Mouse (Mus musculus) midbrain, embryonic 15.5 days (tissue): ENCODE results near the gene Uba5. TPM values are rescaled to one million over a fixed set of nuclear protein-coding genes. Genes with fewer than 3 reads are reported as not detected.

ENCODE experiments used
- ATAC-seq: fragments of 200-750 bp; cut with Nextera tagmentation; replicated peaks from 2 replicates; pipeline ENCODE4 v1.8.0; 2017; ENCODE audit warnings: moderate TSS enrichment
- H3K27ac ChIP-seq: fragments of 300-500 bp; sonication (generic); 2 replicates; pipeline ENCODE4 v1.5.1; 2015; ENCODE audit warnings: mild to moderate bottlenecking, inconsistent platforms
- H3K27me3 ChIP-seq: fragments of 300-500 bp; sonication (generic); replicated peaks from 2 replicates; pipeline ENCODE4 v1.6.1; 2015; ENCODE audit warnings: inconsistent platforms
- H3K36me3 ChIP-seq: fragments of 300-500 bp; sonication (generic); replicated peaks from 2 replicates; pipeline ENCODE4 v1.6.1; 2015; ENCODE audit warnings: inconsistent platforms
- H3K4me1 ChIP-seq: fragments of 300-500 bp; sonication (generic); 2 replicates; pipeline ENCODE4 v1.6.1; 2015; ENCODE audit warnings: inconsistent platforms
- H3K4me2 ChIP-seq: fragments of 300-500 bp; sonication (generic); 2 replicates; pipeline ENCODE4 v1.6.1; 2015; ENCODE audit warnings: inconsistent platforms, mild to moderate bottlenecking, moderate library complexity
- H3K4me3 ChIP-seq: fragments of 300-500 bp; sonication (generic); 2 replicates; pipeline ENCODE4 v1.5.1; 2015; ENCODE audit warnings: mild to moderate bottlenecking, inconsistent platforms
- H3K9ac ChIP-seq: fragments of 300-500 bp; sonication (generic); 2 replicates; pipeline ENCODE4 v1.6.1; 2015; ENCODE audit warnings: mild to moderate bottlenecking, inconsistent platforms
- H3K9me3 ChIP-seq: fragments of 300-500 bp; sonication (generic); 2 replicates; pipeline ENCODE4 v1.6.1; 2016; ENCODE audit warnings: inconsistent platforms
- WGBS: fragments of 180-500 bp; shearing (Covaris S2); methylation state at CpG from one replicate; pipeline ENCODE4 v1.1.7; 2015; ENCODE audit warnings: mixed read lengths; 5-methylcytosine and 5-hydroxymethylcytosine counted together
- polyA plus RNA-seq: library from polyadenylated mRNA; unstranded; fragments of >200 nt; fragmentation: Nextera tagmentation; extraction: Ambion mirVana; gene quantifications from 2 replicates; pipeline ENCODE4 v1.2.1, GENCODE M21; 2015

The Uba5 gene
- polyA plus RNA-seq, 1 experiment from 2014 or later, result 69.6 TPM

- Histone ChIP-seq H3K27me3 (no peaks in the 10 kb centered on the region), H3K4me3 (no peak overlapping the region), H3K36me3 (no peaks in the 10 kb centered on the region), H3K9me3 (no peaks in the 10 kb centered on the region), H3K27ac (0 out of 2 replicates have a peak overlapping the region, but pooled peaks have one; percentile 34), H3K4me1 (no peaks in the 10 kb centered on the region), H3K9ac (no peak overlapping the region), H3K4me2 (no peak overlapping the region)
- ATAC-seq, result no peak
- 57% methylated on average over 8 of the region's 8 CpGs for WGBS
These were observed 25.6 kb upstream of the Uba5 start for GRCm38 (mm10) chr9:104088555-104088954.

- Histone ChIP-seq H3K9me3 (no peaks in the 10 kb centered on the region), H3K36me3 (no peaks in the 10 kb centered on the region), H3K4me2 (no peak overlapping the region), H3K4me1 (no peaks in the 10 kb centered on the region), H3K27ac (no peak overlapping the region), H3K9ac (no peak overlapping the region), H3K27me3 (no peaks in the 10 kb centered on the region), H3K4me3 (no peak overlapping the region)
- WGBS, result 79% methylated on average over 4 of the region's 4 CpGs
- ATAC-seq, result no peak
These were observed 22.9 kb upstream of the Uba5 start for GRCm38 (mm10) chr9:104085730-104086429.

DNA sequence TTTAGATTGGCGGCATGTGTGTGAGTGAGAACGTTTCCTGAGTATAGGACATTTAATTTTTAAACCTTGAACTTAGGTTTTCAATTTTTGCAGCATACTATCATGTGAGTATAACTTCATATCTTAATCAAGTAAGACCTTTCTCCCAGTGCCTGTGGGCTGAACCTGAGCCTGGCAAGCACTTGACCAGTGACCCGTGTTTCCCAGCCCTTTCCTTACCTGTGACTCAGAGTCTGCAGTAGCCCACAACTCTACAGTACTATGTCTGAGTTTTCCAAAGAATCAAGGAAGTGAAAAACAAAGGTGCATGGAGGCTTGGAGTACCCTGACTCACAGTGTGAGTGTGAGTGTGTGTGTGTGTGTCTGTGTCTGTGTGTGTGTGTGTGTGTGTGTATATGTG lies 17.1 kb upstream of the Uba5 start:
- WGBS, result 80% methylated on average over 3 of the region's 3 CpGs
- no peak overlapping the region for H3K27ac ChIP-seq
- H3K4me1 ChIP-seq, result no peaks in the 10 kb centered on the region
- no peak overlapping the region for H3K4me3 ChIP-seq
- H3K9ac ChIP-seq, result no peak overlapping the region
- H3K4me2 ChIP-seq, result no peak overlapping the region
- H3K27me3 ChIP-seq, result no peaks in the 10 kb centered on the region
- no peaks in the 10 kb centered on the region for H3K9me3 ChIP-seq
- H3K36me3 ChIP-seq, result no peaks in the 10 kb centered on the region
- no peak for ATAC-seq

DNA sequence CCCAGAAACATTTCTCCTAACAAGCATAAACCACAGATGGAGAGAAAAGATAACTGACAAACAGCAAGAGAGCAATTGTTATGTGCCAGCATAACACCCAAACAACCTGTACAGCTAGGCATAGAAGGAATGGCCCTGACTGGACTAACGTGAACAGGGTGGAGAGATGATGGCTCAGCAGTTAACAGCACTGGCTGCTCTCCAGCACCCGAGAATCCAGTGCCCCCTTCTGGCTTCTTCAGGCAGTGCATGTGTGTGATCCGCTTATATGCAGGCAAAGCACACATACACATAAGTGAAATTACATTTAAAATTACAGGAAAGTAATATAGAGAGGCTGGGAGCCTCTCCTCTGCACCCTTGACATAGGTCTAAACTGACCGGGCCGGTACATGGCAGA lies 16.4 kb upstream of the Uba5 start:
- Histone ChIP-seq H3K9ac (no peak overlapping the region), H3K4me1 (no peaks in the 10 kb centered on the region), H3K4me3 (no peak overlapping the region), H3K36me3 (no peaks in the 10 kb centered on the region), H3K9me3 (no peaks in the 10 kb centered on the region), H3K27me3 (no peaks in the 10 kb centered on the region), H3K4me2 (no peak overlapping the region), H3K27ac (no peak overlapping the region)
- 47% methylated on average over 5 of the region's 5 CpGs for WGBS
- no peak for ATAC-seq

DNA sequence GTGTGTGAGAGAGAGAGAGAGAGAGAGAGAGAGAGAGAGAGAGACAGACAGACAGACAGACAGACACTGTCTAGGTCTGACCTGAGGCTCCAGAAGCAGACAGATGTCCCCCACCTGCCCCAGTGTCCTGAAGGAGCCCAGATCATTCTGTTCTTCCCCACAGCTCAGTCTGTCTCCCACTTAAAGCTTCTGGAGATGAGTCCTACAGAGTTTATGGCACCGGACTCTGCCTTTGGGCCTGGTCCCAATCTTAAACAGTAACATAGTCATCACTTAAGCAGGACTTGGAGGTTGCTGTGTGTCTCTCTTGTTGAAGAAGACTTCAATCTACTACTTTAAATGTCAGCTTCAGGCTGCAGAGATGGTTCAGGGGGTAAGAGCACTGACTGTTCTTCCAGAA lies 15.8 kb upstream of the Uba5 start:
- Histone ChIP-seq H3K27ac (no peak overlapping the region), H3K4me1 (no peaks in the 10 kb centered on the region), H3K9me3 (no peaks in the 10 kb centered on the region), H3K4me3 (no peak overlapping the region), H3K36me3 (no peaks in the 10 kb centered on the region), H3K27me3 (no peaks in the 10 kb centered on the region), H3K9ac (no peak overlapping the region), H3K4me2 (no peak overlapping the region)
- 97% methylated on average over 1 of the region's 1 CpGs for WGBS
- no peak for ATAC-seq

GRCm38 (mm10) chr9:104075808-104076207 lies 12.9 kb upstream of the Uba5 start:
- WGBS, result 68% methylated on average over 2 of the region's 2 CpGs

GRCm38 (mm10) chr9:104070863-104071604 lies 8.1 kb upstream of the Uba5 start:
- H3K4me2 ChIP-seq, result no peak overlapping the region
- ATAC-seq, result no peak
- no peak overlapping the region for H3K4me3 ChIP-seq
- no peaks in the 10 kb centered on the region for H3K4me1 ChIP-seq
- no peaks in the 10 kb centered on the region for H3K9me3 ChIP-seq
- no peaks in the 10 kb centered on the region for H3K36me3 ChIP-seq
- WGBS, result 82% methylated on average over 8 of the region's 8 CpGs
- H3K27ac ChIP-seq, result no peak overlapping the region
- H3K27me3 ChIP-seq, result no peaks in the 10 kb centered on the region
- no peak overlapping the region for H3K9ac ChIP-seq

More at GRCm38 (mm10) chr9:104075808-104076207, 12.9 kb upstream of the Uba5 start:
- H3K27ac ChIP-seq, result no peak overlapping the region
- no peaks in the 10 kb centered on the region for H3K36me3 ChIP-seq
- no peak overlapping the region for H3K4me3 ChIP-seq
- no peaks in the 10 kb centered on the region for H3K27me3 ChIP-seq
- no peak overlapping the region for H3K4me2 ChIP-seq
- no peaks in the 10 kb centered on the region for H3K4me1 ChIP-seq
- H3K9me3 ChIP-seq, result no peaks in the 10 kb centered on the region
- no peak for ATAC-seq
- no peak overlapping the region for H3K9ac ChIP-seq

DNA sequence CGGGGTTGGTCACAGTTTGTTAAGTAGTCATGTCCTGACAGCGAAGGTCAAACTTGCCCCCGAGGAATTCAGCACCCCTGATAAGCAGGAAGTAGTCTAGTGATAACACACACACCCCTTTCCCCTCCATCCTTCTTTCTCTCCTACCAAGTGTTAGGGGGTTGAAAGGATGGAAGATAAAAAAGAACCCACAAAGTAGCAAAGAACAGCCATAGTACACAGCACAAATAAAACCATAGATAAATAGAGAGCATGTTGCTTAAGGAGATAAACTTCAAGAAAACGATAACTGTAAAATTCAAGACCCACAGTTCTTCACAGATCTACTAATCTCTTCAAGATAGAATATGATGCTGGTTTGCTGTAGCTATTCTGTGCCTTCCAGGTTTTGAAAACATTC lies 7.3 kb upstream of the Uba5 start:
- Histone ChIP-seq H3K9ac (no peak overlapping the region), H3K4me1 (no peaks in the 10 kb centered on the region), H3K9me3 (no peaks in the 10 kb centered on the region), H3K27ac (no peak overlapping the region), H3K27me3 (no peaks in the 10 kb centered on the region), H3K4me3 (no peak overlapping the region), H3K36me3 (no peaks in the 10 kb centered on the region), H3K4me2 (no peak overlapping the region)
- WGBS, result 91% methylated on average over 4 of the region's 4 CpGs
- ATAC-seq, result no peak

GRCm38 (mm10) chr9:104064571-104064970 lies 1.6 kb upstream of the Uba5 start:
- no peak for ATAC-seq
- no peak overlapping the region for H3K4me3 ChIP-seq
- H3K4me2 ChIP-seq, result no peak overlapping the region

DNA sequence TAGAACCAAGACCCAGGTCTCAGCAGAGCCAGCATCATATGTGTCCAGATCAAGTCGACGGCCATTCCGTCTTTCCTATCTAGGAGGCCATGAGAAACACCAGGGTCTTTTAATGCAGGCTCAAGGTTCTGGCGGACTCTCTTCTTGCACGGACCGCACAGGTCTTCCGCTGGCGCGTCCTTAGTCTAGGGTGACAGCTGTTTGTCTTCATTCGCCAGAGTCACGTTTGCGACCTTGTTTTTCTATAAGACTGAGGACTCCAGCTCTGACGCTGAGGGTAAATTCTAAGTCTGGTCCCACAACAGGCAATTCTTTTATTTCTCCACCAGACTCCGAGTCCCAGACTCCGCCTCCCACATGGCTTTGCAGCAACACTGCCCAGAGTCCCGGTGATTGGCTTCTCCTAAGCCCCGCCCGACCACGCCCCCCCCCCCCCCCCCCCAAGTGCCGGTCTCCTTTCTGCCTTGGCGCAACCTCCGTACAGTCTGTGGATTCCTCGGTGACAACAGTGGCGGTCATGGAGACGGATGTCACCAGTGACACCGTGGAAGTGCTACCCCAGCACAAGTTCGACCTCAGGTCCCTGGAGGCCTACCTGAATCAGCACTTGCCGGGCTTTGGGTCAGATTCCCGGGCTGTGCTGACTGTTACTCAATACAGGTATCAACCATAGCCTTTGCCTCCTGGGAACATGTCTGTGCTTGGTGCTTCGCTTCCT lies 469 bp upstream of the Uba5 start, which contains the start of gene Acad11:
Gene Acad11 (plus strand): TSS at position 134 of the 718 bp plus-strand sequence.
- Histone ChIP-seq H3K9me3 (no peaks in the 10 kb centered on the region), H3K4me2 (peak within 1 kb of the TSS; percentile 91), H3K9ac (peak within 1 kb of the TSS; percentile 96), H3K27ac (peak within 1 kb of the TSS; percentile 80), H3K27me3 (no peaks in the 10 kb centered on the region), H3K4me1 (peaks cover 25% of the 10 kb centered on the region), H3K4me3 (peak within 1 kb of the TSS; percentile 98), H3K36me3 (peaks cover 12% of the 10 kb centered on the region; the same call in 1 of the 2 replicates)
- peak; percentile 98 for ATAC-seq
- 0% methylated on average over 30 of the region's 30 CpGs for WGBS

More at GRCm38 (mm10) chr9:104064571-104064970, 1.6 kb upstream of the Uba5 start:
- peaks cover 9% of the 10 kb centered on the region; the same call in 1 of the 2 replicates for H3K36me3 ChIP-seq
- no peak overlapping the region for H3K9ac ChIP-seq
- H3K27ac ChIP-seq, result no peak overlapping the region
- WGBS, result 24% methylated on average over 1 of the region's 1 CpGs
- no peaks in the 10 kb centered on the region for H3K9me3 ChIP-seq
- peaks cover 25% of the 10 kb centered on the region for H3K4me1 ChIP-seq
- H3K27me3 ChIP-seq, result no peaks in the 10 kb centered on the region

- no peaks in the 10 kb centered on the region for H3K9me3 ChIP-seq
- H3K27me3 ChIP-seq, result no peaks in the 10 kb centered on the region
- H3K9ac ChIP-seq, result no peak overlapping the region
- no peak overlapping the region for H3K27ac ChIP-seq
- no peaks in the 10 kb centered on the region for H3K4me1 ChIP-seq
- no peak overlapping the region for H3K4me3 ChIP-seq
- WGBS, result 94% methylated on average over 6 of the region's 6 CpGs
- peaks cover 81% of the 10 kb centered on the region for H3K36me3 ChIP-seq
- no peak for ATAC-seq
- H3K4me2 ChIP-seq, result no peak overlapping the region
These were observed 11.9 kb downstream of the Uba5 start for GRCm38 (mm10) chr9:104051028-104051427.

- peaks cover 22% of the 10 kb centered on the region for H3K36me3 ChIP-seq
- H3K27ac ChIP-seq, result no peak overlapping the region
- H3K4me2 ChIP-seq, result no peak overlapping the region
- ATAC-seq, result no peak
- WGBS, result 92% methylated on average over 4 of the region's 4 CpGs
- H3K4me1 ChIP-seq, result no peaks in the 10 kb centered on the region
- no peaks in the 10 kb centered on the region for H3K27me3 ChIP-seq
- no peaks in the 10 kb centered on the region for H3K9me3 ChIP-seq
- H3K9ac ChIP-seq, result no peak overlapping the region
- no peak overlapping the region for H3K4me3 ChIP-seq
These were observed 19.3 kb downstream of the Uba5 start for GRCm38 (mm10) chr9:104043676-104044075.
